Mouse (Mus musculus) limb, embryonic 15.5 days (tissue): Measurements from ENCODE around the gene Ptprk. TPM values are rescaled to one million over a fixed set of nuclear protein-coding genes. Genes with fewer than 3 reads are reported as not detected.

ENCODE experiments used
- ATAC-seq: fragments of 200-750 bp; cut with Nextera tagmentation; 2 replicates; pipeline ENCODE4 v1.8.0; 2017; ENCODE audit warnings: low read depth, moderate TSS enrichment; ENCODE audit not compliant: insufficient number of reproducible peaks, low FRiP score, low TSS enrichment
- H3K27ac ChIP-seq: fragments of 300-500 bp; sonication (generic); 2 replicates; pipeline ENCODE4 v1.5.1; 2015; ENCODE audit warnings: moderate library complexity, mild to moderate bottlenecking, inconsistent platforms
- H3K27me3 ChIP-seq: fragments of 300-500 bp; sonication (generic); 2 replicates; pipeline ENCODE4 v1.6.1; 2015; ENCODE audit warnings: inconsistent platforms
- H3K36me3 ChIP-seq: fragments of 300-500 bp; sonication (generic); 2 replicates; pipeline ENCODE4 v1.6.1; 2015; ENCODE audit warnings: inconsistent platforms
- H3K4me1 ChIP-seq: fragments of 300-500 bp; sonication (generic); 2 replicates; pipeline ENCODE4 v1.6.1; 2015; ENCODE audit warnings: inconsistent platforms
- H3K4me2 ChIP-seq: fragments of 300-500 bp; sonication (generic); 2 replicates; pipeline ENCODE4 v1.6.1; 2015; ENCODE audit warnings: mild to moderate bottlenecking, inconsistent platforms
- H3K4me3 ChIP-seq: fragments of 300-500 bp; sonication (generic); 2 replicates; pipeline ENCODE4 v1.5.1; 2015; ENCODE audit warnings: mild to moderate bottlenecking, inconsistent platforms
- H3K9ac ChIP-seq: fragments of 300-500 bp; sonication (generic); 2 replicates; pipeline ENCODE4 v1.6.1; 2015; ENCODE audit warnings: inconsistent platforms
- H3K9me3 ChIP-seq: fragments of 300-500 bp; sonication (generic); 2 replicates; pipeline ENCODE4 v1.6.1; 2016; ENCODE audit warnings: inconsistent platforms
- WGBS: fragments of 180-500 bp; shearing (Covaris S2); methylation state at CpG from one replicate; pipeline ENCODE4 v1.1.7; 2015; 5-methylcytosine and 5-hydroxymethylcytosine counted together
- polyA plus RNA-seq: library from polyadenylated mRNA; unstranded; fragments of >200 nt; fragmentation: Nextera tagmentation; extraction: Ambion mirVana; gene quantifications from 2 replicates; pipeline ENCODE4 v1.2.1, GENCODE M21; 2015

The Ptprk gene
- polyA plus RNA-seq, 1 experiment from 2014 or later: 25.1 TPM

GRCm38 (mm10) chr10:28588401-28588800, 513.8 kb downstream of the Ptprk start:
- H3K36me3 ChIP-seq: peaks cover 5% of the 10 kb centered on the region; the same call in 1 of the 2 replicates
- H3K4me3 ChIP-seq: no peak overlapping the region
- 91% methylated on average over 4 of the region's 4 CpGs for WGBS
- no peak for ATAC-seq
- no peaks in the 10 kb centered on the region for H3K9me3 ChIP-seq
- no peaks in the 10 kb centered on the region for H3K4me1 ChIP-seq
- no peak overlapping the region for H3K4me2 ChIP-seq
- no peak overlapping the region for H3K9ac ChIP-seq
- H3K27ac ChIP-seq: no peak overlapping the region
- H3K27me3 ChIP-seq: no peaks in the 10 kb centered on the region

DNA sequence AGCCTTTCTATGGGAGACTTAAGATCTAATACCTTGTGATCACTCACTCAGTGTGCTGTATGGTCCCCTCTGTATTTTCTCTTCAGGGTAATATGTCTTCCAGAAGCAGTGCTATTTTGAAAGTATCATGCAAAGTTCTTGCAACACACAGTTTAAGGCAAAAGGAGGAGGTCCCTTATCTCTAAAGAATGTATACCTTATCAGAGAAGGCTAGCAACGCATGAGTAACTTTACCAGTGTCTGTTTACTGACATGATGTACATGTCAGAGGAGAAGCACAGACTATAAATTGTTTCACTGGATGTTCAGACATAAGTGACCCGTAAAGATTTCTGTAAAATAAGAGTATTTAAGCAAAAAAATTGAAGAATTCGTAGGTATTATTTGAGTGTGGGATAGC, 516.2 kb downstream of the Ptprk start:
- WGBS: 88% methylated on average over 3 of the region's 3 CpGs
- H3K4me1 ChIP-seq: no peaks in the 10 kb centered on the region
- H3K36me3 ChIP-seq: peaks cover 5% of the 10 kb centered on the region; the same call in 1 of the 2 replicates
- no peak overlapping the region for H3K4me3 ChIP-seq
- no peak for ATAC-seq
- H3K9ac ChIP-seq: no peak overlapping the region
- no peak overlapping the region for H3K4me2 ChIP-seq
- H3K27ac ChIP-seq: no peak overlapping the region
- H3K27me3 ChIP-seq: no peaks in the 10 kb centered on the region
- H3K9me3 ChIP-seq: no peaks in the 10 kb centered on the region

GRCm38 (mm10) chr10:28593566-28594292, 519.1 kb downstream of the Ptprk start:
- 74% methylated on average over 4 of the region's 4 CpGs for WGBS
- Histone ChIP-seq H3K27ac (no peak overlapping the region), H3K9ac (no peak overlapping the region), H3K9me3 (no peaks in the 10 kb centered on the region), H3K27me3 (no peaks in the 10 kb centered on the region), H3K4me3 (no peak overlapping the region), H3K4me1 (no peaks in the 10 kb centered on the region), H3K36me3 (peaks cover 5% of the 10 kb centered on the region; the same call in 1 of the 2 replicates), H3K4me2 (no peak overlapping the region)
- ATAC-seq: no peak

- Histone ChIP-seq H3K27ac (no peak overlapping the region), H3K4me1 (no peaks in the 10 kb centered on the region), H3K4me2 (no peak overlapping the region), H3K4me3 (no peak overlapping the region), H3K9me3 (no peaks in the 10 kb centered on the region), H3K27me3 (no peaks in the 10 kb centered on the region), H3K9ac (no peak overlapping the region), H3K36me3 (no peaks in the 10 kb centered on the region)
- no peak for ATAC-seq
- WGBS: 94% methylated on average over 3 of the region's 3 CpGs
Observed at GRCm38 (mm10) chr10:28596897-28597296, 522.3 kb downstream of the Ptprk start.

- Histone ChIP-seq H3K27me3 (no peaks in the 10 kb centered on the region), H3K9ac (no peak overlapping the region), H3K9me3 (no peaks in the 10 kb centered on the region), H3K27ac (no peak overlapping the region), H3K4me3 (no peak overlapping the region), H3K4me1 (no peaks in the 10 kb centered on the region), H3K36me3 (no peaks in the 10 kb centered on the region), H3K4me2 (no peak overlapping the region)
- ATAC-seq: no peak
- WGBS: 54% methylated on average over 3 of the region's 3 CpGs
Observed at GRCm38 (mm10) chr10:28609136-28609535, 534.5 kb downstream of the Ptprk start.

GRCm38 (mm10) chr10:28614396-28614795, 539.8 kb downstream of the Ptprk start:
- ATAC-seq: no peak
- 92% methylated on average over 2 of the region's 2 CpGs for WGBS
- no peaks in the 10 kb centered on the region for H3K27me3 ChIP-seq

DNA sequence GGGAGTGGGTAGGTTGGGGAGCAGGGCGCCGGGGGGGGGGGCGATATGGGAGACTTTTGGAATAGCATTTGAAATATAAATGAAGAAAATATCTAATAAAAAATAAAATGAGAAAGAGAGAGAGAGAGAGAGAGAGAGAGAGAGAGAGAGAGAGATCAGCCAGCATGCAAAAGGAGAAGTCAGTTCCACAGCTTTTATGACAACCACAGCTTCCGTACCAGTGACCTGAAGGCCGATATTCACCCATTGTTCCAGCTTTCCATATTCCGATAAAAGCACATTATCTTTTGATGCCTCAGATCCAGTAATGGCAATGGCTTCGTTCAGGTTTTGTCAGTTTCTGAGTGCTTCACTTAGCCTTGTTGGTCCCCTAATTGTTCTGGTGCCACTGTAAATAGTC, 542.6 kb downstream of the Ptprk start:
- ATAC-seq: no peak
- no peaks in the 10 kb centered on the region for H3K9me3 ChIP-seq
- H3K4me2 ChIP-seq: no peak overlapping the region
- WGBS: 94% methylated on average over 7 of the region's 7 CpGs
- no peak overlapping the region for H3K9ac ChIP-seq
- no peaks in the 10 kb centered on the region for H3K27me3 ChIP-seq
- no peak overlapping the region for H3K4me3 ChIP-seq
- H3K4me1 ChIP-seq: no peaks in the 10 kb centered on the region
- no peak overlapping the region for H3K27ac ChIP-seq
- H3K36me3 ChIP-seq: no peaks in the 10 kb centered on the region

More at GRCm38 (mm10) chr10:28614396-28614795, 539.8 kb downstream of the Ptprk start:
- Histone ChIP-seq H3K36me3 (no peaks in the 10 kb centered on the region), H3K9ac (no peak overlapping the region), H3K9me3 (no peaks in the 10 kb centered on the region), H3K27ac (no peak overlapping the region), H3K4me1 (no peaks in the 10 kb centered on the region), H3K4me2 (no peak overlapping the region), H3K4me3 (no peak overlapping the region)

- Histone ChIP-seq H3K4me3 (no peak overlapping the region), H3K9me3 (no peaks in the 10 kb centered on the region), H3K4me2 (no peak overlapping the region), H3K4me1 (no peaks in the 10 kb centered on the region), H3K36me3 (no peaks in the 10 kb centered on the region), H3K9ac (no peak overlapping the region), H3K27me3 (no peaks in the 10 kb centered on the region), H3K27ac (no peak overlapping the region)
- no peak for ATAC-seq
- WGBS: 71% methylated on average over 2 of the region's 2 CpGs
Observed at GRCm38 (mm10) chr10:28618002-28618401, 543.4 kb downstream of the Ptprk start.

GRCm38 (mm10) chr10:28619415-28619814, 544.8 kb downstream of the Ptprk start:
- Histone ChIP-seq H3K9ac (no peak overlapping the region), H3K9me3 (no peaks in the 10 kb centered on the region), H3K27ac (no peak overlapping the region), H3K36me3 (no peaks in the 10 kb centered on the region), H3K4me3 (no peak overlapping the region), H3K4me1 (no peaks in the 10 kb centered on the region), H3K27me3 (no peaks in the 10 kb centered on the region), H3K4me2 (no peak overlapping the region)
- WGBS: 84% methylated on average over 1 of the region's 1 CpGs
- no peak for ATAC-seq

DNA sequence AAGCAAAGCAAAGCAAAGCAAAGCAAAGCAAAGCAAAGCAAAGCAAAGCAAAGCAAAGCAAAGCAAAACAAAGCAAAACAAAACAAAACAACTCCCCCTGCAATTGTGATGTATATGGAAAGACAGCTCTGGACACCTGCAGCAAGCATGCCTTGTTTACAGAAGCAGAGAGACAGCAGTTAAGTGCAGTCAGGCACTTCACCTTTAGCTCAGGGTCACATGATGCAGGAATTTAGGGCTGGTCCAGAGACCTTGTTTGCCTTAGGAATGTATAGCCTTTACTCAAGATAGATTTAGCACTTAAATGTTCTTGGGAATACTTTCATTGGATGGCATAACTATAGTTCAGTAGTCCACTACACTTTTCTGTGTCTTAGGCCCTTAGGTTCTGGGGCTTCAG, 561.5 kb downstream of the Ptprk start:
- Histone ChIP-seq H3K27ac (no peak overlapping the region), H3K36me3 (no peaks in the 10 kb centered on the region), H3K4me1 (no peaks in the 10 kb centered on the region), H3K9me3 (no peaks in the 10 kb centered on the region), H3K4me2 (no peak overlapping the region), H3K4me3 (no peak overlapping the region), H3K27me3 (no peaks in the 10 kb centered on the region), H3K9ac (no peak overlapping the region)
- no peak for ATAC-seq

DNA sequence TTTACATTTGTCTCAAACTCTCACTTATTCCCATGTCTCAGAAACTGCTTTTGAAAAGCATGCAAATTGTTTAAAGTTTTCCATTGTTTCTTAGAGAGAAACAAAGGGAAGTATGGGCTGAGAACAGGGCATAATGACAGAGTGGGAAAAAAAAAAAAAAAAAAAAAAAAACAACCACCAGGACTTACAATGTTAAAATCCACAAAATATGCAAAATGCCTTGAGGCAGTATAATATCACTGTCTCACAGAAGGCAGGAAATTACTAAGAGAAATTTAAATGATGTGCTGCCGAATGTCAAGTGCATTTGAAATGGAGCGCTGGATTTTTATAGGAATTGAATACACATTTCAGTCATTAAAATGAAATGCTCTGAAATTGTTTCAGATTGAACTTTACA, 567.3 kb downstream of the Ptprk start:
- H3K4me1 ChIP-seq: no peaks in the 10 kb centered on the region
- WGBS: 69% methylated on average over 2 of the region's 2 CpGs
- H3K4me3 ChIP-seq: no peak overlapping the region
- ATAC-seq: no peak
- no peak overlapping the region for H3K4me2 ChIP-seq
- no peaks in the 10 kb centered on the region for H3K9me3 ChIP-seq
- H3K9ac ChIP-seq: no peak overlapping the region
- H3K27me3 ChIP-seq: no peaks in the 10 kb centered on the region
- H3K27ac ChIP-seq: no peak overlapping the region
- H3K36me3 ChIP-seq: no peaks in the 10 kb centered on the region
